Mouse (Mus musculus) kidney, postnatal 0 days (tissue): ENCODE data around the gene Jph2. TPM values are rescaled to one million over a fixed set of nuclear protein-coding genes. Genes with fewer than 3 reads are reported as not detected.

Experiments used
- ATAC-seq: fragments of 200-750 bp; cut with Nextera tagmentation; replicated peaks from 2 replicates; pipeline ENCODE4 v1.8.0; 2017; ENCODE audit warnings: low read depth, moderate number of reproducible peaks, moderate TSS enrichment, moderate library complexity; ENCODE audit not compliant: low FRiP score
- DNase-seq: peaks from one replicate; pipeline ENCODE4 v3.0.0-alpha.2; 2016; ENCODE audit warnings: low spot score
- H3K27ac ChIP-seq: fragments of 300-500 bp; sonication (generic); 2 replicates; pipeline ENCODE4 v1.5.1; 2014; ENCODE audit warnings: mild to moderate bottlenecking
- H3K27me3 ChIP-seq: fragments of 300-500 bp; sonication (generic); 2 replicates; pipeline ENCODE4 v1.6.1; 2014; ENCODE audit warnings: low read length, mixed read lengths; ENCODE audit not compliant: insufficient read depth
- H3K36me3 ChIP-seq: fragments of 300-500 bp; sonication (generic); 2 replicates; pipeline ENCODE4 v1.6.1; 2014; ENCODE audit warnings: low read length, mixed read lengths; ENCODE audit not compliant: insufficient read depth
- H3K4me1 ChIP-seq: fragments of 300-500 bp; sonication (generic); replicated peaks from 2 replicates; pipeline ENCODE4 v1.6.1; 2014; ENCODE audit warnings: antibody characterized with exemption, low read length, mixed read lengths; ENCODE audit not compliant: insufficient read depth
- H3K4me2 ChIP-seq: fragments of 300-500 bp; sonication (generic); 2 replicates; pipeline ENCODE4 v1.6.1; 2014; ENCODE audit warnings: mild to moderate bottlenecking, low read length, moderate library complexity, mixed read lengths
- H3K4me3 ChIP-seq: fragments of 300-500 bp; sonication (generic); replicated peaks from 2 replicates; pipeline ENCODE4 v1.5.1; 2014; ENCODE audit warnings: low read depth, low read length
- H3K9ac ChIP-seq: fragments of 300-500 bp; sonication (generic); 2 replicates; pipeline ENCODE4 v1.6.1; 2014; ENCODE audit warnings: low read depth, low read length
- H3K9me3 ChIP-seq: fragments of 300-500 bp; sonication (generic); replicated peaks from 2 replicates; pipeline ENCODE4 v1.6.1; 2016; ENCODE audit warnings: low read length, inconsistent platforms, mixed read lengths
- CTCF ChIP-seq: IDR thresholded peaks from 2 replicates; pipeline ENCODE4 v1.5.1; 2016; ENCODE audit warnings: antibody characterized with exemption, low read depth, mild to moderate bottlenecking, moderate library complexity
- WGBS: fragments of 180-500 bp; shearing (Covaris S2); extraction: QIAGEN DNeasy Blood & Tissue Kit; methylation state at CpG from one replicate; pipeline ENCODE4 v1.1.7; 2014; 5-methylcytosine and 5-hydroxymethylcytosine counted together
- polyA plus RNA-seq: library from polyadenylated mRNA; unstranded; fragments of >200 nt; fragmentation: Nextera tagmentation; extraction: Ambion mirVana; gene quantifications from 2 replicates; pipeline ENCODE4 v1.2.1, GENCODE M21; 2015

Gene Jph2
- polyA plus RNA-seq, 1 experiment from 2014 or later: 3.5 TPM

- ATAC-seq (no peak), DNase-seq (no peak)
- Histone ChIP-seq H3K9me3 (no peaks in the 10 kb centered on the region), H3K9ac (no peak overlapping the region), H3K27me3 (peaks cover 9% of the 10 kb centered on the region; the same call in 1 of the 2 replicates), H3K4me1 (no peaks in the 10 kb centered on the region), H3K4me3 (no peak overlapping the region), H3K27ac (no peak overlapping the region), H3K4me2 (no peak overlapping the region), H3K36me3 (0 out of 2 replicates have a peak, but pooled peaks cover 3% of the 10 kb centered on the region)
- no peak for TF ChIP-seq CTCF
- WGBS: 47% methylated on average over 33 of the region's 35 CpGs
Measured at GRCm38 (mm10) chr2:163375468-163375867, 22.3 kb downstream of the Jph2 start.

- no peak overlapping the region for H3K4me2 ChIP-seq
- no peaks in the 10 kb centered on the region; the same call in 1 of the 2 replicates for H3K4me1 ChIP-seq
- no peak overlapping the region for H3K9ac ChIP-seq
- 95% methylated on average over 1 of the region's 1 CpGs for WGBS
- H3K9me3 ChIP-seq: no peaks in the 10 kb centered on the region
- peaks cover 9% of the 10 kb centered on the region; the same call in 1 of the 2 replicates for H3K27me3 ChIP-seq
- TF ChIP-seq CTCF: no peak
- no peak overlapping the region for H3K4me3 ChIP-seq
- H3K27ac ChIP-seq: no peak overlapping the region
- 0 out of 2 replicates have a peak, but pooled peaks cover 3% of the 10 kb centered on the region for H3K36me3 ChIP-seq
- ATAC-seq (no peak), DNase-seq (no peak)
Measured at GRCm38 (mm10) chr2:163372627-163373026, 25.2 kb downstream of the Jph2 start.

- no peak overlapping the region for H3K9ac ChIP-seq
Measured at GRCm38 (mm10) chr2:163370175-163370574, 27.6 kb downstream of the Jph2 start.

GRCm38 (mm10) chr2:163364785-163365541 is 32.8 kb downstream of the Jph2 start:
- no peak overlapping the region for H3K4me3 ChIP-seq
- ATAC-seq: no peak
- no peak overlapping the region for H3K4me2 ChIP-seq
- TF ChIP-seq CTCF: no peak
- H3K4me1 ChIP-seq: no peaks in the 10 kb centered on the region; the same call in 1 of the 2 replicates
- H3K9me3 ChIP-seq: no peaks in the 10 kb centered on the region
- 56% methylated on average over 18 of the region's 18 CpGs for WGBS
- peak overlapping the region; percentile 60; the same call in 1 of the 2 replicates for H3K27ac ChIP-seq
- DNase-seq: peak; percentile 83
- no peaks in the 10 kb centered on the region for H3K27me3 ChIP-seq
- H3K9ac ChIP-seq: no peak overlapping the region
- H3K36me3 ChIP-seq: no peaks in the 10 kb centered on the region

More at GRCm38 (mm10) chr2:163370175-163370574, 27.6 kb downstream of the Jph2 start:
- Histone ChIP-seq H3K36me3 (no peaks in the 10 kb centered on the region), H3K4me2 (no peak overlapping the region), H3K27ac (peak overlapping the region; percentile 61), H3K4me1 (no peaks in the 10 kb centered on the region; the same call in 1 of the 2 replicates), H3K27me3 (no peaks in the 10 kb centered on the region), H3K4me3 (no peak overlapping the region), H3K9me3 (no peaks in the 10 kb centered on the region)
- WGBS: 18% methylated on average over 4 of the region's 4 CpGs
- DNase-seq (peak; percentile 77), ATAC-seq (no peak)
- no peak for TF ChIP-seq CTCF

GRCm38 (mm10) chr2:163362940-163363921 is 34.6 kb downstream of the Jph2 start:
- DNase-seq: no peak
- Histone ChIP-seq H3K9me3 (no peaks in the 10 kb centered on the region), H3K4me2 (no peak overlapping the region), H3K4me3 (no peak overlapping the region), H3K27ac (no peak overlapping the region), H3K4me1 (no peaks in the 10 kb centered on the region), H3K27me3 (no peaks in the 10 kb centered on the region), H3K9ac (no peak overlapping the region), H3K36me3 (no peaks in the 10 kb centered on the region)
- WGBS: 71% methylated on average over 12 of the region's 12 CpGs
- ATAC-seq: no peak
- no peak for TF ChIP-seq CTCF

GRCm38 (mm10) chr2:163360858-163361623 is 36.8 kb downstream of the Jph2 start:
- no peaks in the 10 kb centered on the region for H3K36me3 ChIP-seq
- no peak overlapping the region for H3K4me3 ChIP-seq
- no peak overlapping the region for H3K4me2 ChIP-seq
- no peak overlapping the region for H3K9ac ChIP-seq
- no peaks in the 10 kb centered on the region for H3K27me3 ChIP-seq
- no peak for ATAC-seq
- 67% methylated on average over 16 of the region's 16 CpGs for WGBS
- TF ChIP-seq CTCF: no peak
- H3K27ac ChIP-seq: no peak overlapping the region
- no peaks in the 10 kb centered on the region for H3K4me1 ChIP-seq
- DNase-seq: no peak
- no peaks in the 10 kb centered on the region for H3K9me3 ChIP-seq
